10 mouse cellular contexts compared by ENCODE assay signal in the genomic region with DNA sequence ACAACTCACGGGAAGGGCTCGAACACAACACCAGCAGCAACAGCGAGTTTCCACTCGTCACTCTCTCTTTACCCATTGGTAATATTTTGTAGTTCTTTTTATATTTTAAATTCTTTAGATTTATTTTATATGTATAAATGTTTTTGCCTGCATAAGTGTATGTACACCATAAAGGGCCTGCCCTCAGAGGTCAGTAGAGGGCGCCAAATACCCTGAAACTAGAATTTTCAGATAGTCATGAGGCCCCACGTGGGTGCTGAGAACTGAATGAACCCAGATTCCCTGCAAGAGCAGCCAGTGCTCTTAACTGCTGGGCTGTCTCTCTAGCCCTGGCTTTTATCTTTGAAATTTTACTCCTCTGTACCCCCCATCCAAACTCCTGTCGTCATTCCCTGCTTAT.
DNase-seq lines count a peak whose midpoint lies in the region; ATAC-seq and TF ChIP-seq lines count a peak whose summit lies in the region.
"Had no signal": no experiment of that assay in that cellular context is flagged by ENCODE, and none has a peak within 500 bp of the region (broad histone marks: within the 10 kb centered on the region; RNA-seq: fewer than 3 reads in every experiment).

No protein-coding gene starts in this region.

- no peaks in the 10 kb centered on the region for H3K36me3 ChIP-seq in heart, postnatal 0 days (replicated peaks; ENCODE audit: control insufficient read depth, insufficient read depth, low read length)
- H3K36me3 ChIP-seq in kidney, embryonic 16.5 days (ENCODE audit: insufficient read depth, low read length) = no peaks in the 10 kb centered on the region
- H3K36me3 ChIP-seq: midbrain, embryonic 12.5 days had no signal

- no peak overlapping the region for H3K4me2 ChIP-seq in heart, postnatal 0 days (ENCODE audit: low read depth, low read length)
- no peak overlapping the region for H3K4me2 ChIP-seq in kidney, embryonic 16.5 days (replicated peaks; ENCODE audit: low read depth, low read length)
- H3K4me2 ChIP-seq: midbrain, embryonic 12.5 days had no signal

- DNase-seq in heart, postnatal 0 days (ENCODE audit: low spot score) = no peak
- no peak for DNase-seq in heart, adult 9 months (ENCODE audit: low spot score in 2 of 2)
- DNase-seq in 416B (ENCODE audit: low read depth) (peak; percentile 60), NIH3T3 (ENCODE audit: low read depth) (peak; percentile 18)
- DNase-seq in induced T-regulatory cell, adult 2 months (ENCODE audit: low read depth) = peak; percentile 78
- DNase-seq in adrenal gland, postnatal 14 days = no peak
- no peak for DNase-seq in cerebellum, adult 8-10 months

- H3K27me3 ChIP-seq in heart, postnatal 0 days (ENCODE audit: control insufficient read depth, insufficient read depth, low read length) = no peaks in the 10 kb centered on the region
- no peaks in the 10 kb centered on the region for H3K27me3 ChIP-seq in kidney, embryonic 16.5 days (ENCODE audit: insufficient read depth, low read length)
- H3K27me3 ChIP-seq: midbrain, embryonic 12.5 days had no signal

- peaks cover 23% of the 10 kb centered on the region for H3K4me1 ChIP-seq in heart, postnatal 0 days (ENCODE audit: control insufficient read depth, insufficient read depth)
- H3K4me1 ChIP-seq in kidney, embryonic 16.5 days (ENCODE audit: insufficient read depth, low read length) = 0 out of 2 replicates have a peak, but pooled peaks cover 4% of the 10 kb centered on the region

- peak; percentile 15; the same call in 1 of the 2 replicates for TF ChIP-seq CTCF in heart, postnatal 0 days (IDR thresholded peaks at IDR 0.05; ENCODE audit: low read depth)

- no peak overlapping the region for H3K9ac ChIP-seq in heart, postnatal 0 days (replicated peaks; ENCODE audit: low read depth, low read length)
- no peak overlapping the region for H3K9ac ChIP-seq in kidney, embryonic 16.5 days (replicated peaks; ENCODE audit: low read length)
- H3K9ac ChIP-seq: midbrain, embryonic 12.5 days had no signal

- TF ChIP-seq EP300 in heart, postnatal 0 days (IDR thresholded peaks at IDR 0.05; ENCODE audit: low read depth) = no peak

- no peak overlapping the region for H3K27ac ChIP-seq in heart, postnatal 0 days (ENCODE audit: low read depth)
- H3K27ac ChIP-seq in kidney, embryonic 16.5 days (ENCODE audit: low read length) = no peak overlapping the region
- H3K27ac ChIP-seq: midbrain, embryonic 12.5 days had no signal

- H3K4me3 ChIP-seq in heart, postnatal 0 days (ENCODE audit: low read depth, low read length) = no peak overlapping the region
- no peak overlapping the region for H3K4me3 ChIP-seq in kidney, embryonic 16.5 days (ENCODE audit: low read length)
- H3K4me3 ChIP-seq: midbrain, embryonic 12.5 days had no signal

- no peaks in the 10 kb centered on the region for H3K9me3 ChIP-seq in heart, postnatal 0 days (replicated peaks; ENCODE audit: control insufficient read depth, low read length)
- no peaks in the 10 kb centered on the region for H3K9me3 ChIP-seq in kidney, embryonic 16.5 days (ENCODE audit: low read length)
- H3K9me3 ChIP-seq: midbrain, embryonic 12.5 days had no signal

- 75% methylated on average over 7 of the region's 7 CpGs for WGBS in heart, postnatal 0 days
- WGBS in kidney, embryonic 16.5 days = 71% methylated on average over 7 of the region's 7 CpGs

- no peak for ATAC-seq in heart, postnatal 0 days (ENCODE audit: insufficient read depth, low read depth)
- no peak for ATAC-seq in kidney, embryonic 16.5 days (ENCODE audit: low FRiP score, low TSS enrichment)
- ATAC-seq: activated CD4-positive, CD25-positive, alpha-beta regulatory T cell, adult 4 months had no signal

Comparison
In these comparisons a context has a peak if more than half of its experiments do, and no peak if none do; other contexts are left out.
1. DNase-seq: peak in 416B (single experiment), NIH3T3 (single experiment) and induced T-regulatory cell, adult 2 months (single experiment); none in heart, postnatal 0 days (single experiment), heart, adult 9 months (0 of 2), adrenal gland, postnatal 14 days (single experiment) and cerebellum, adult 8-10 months (single experiment).